Mouse (Mus musculus) heart, embryonic 14.5 days (tissue): Measurements from ENCODE around the gene Kctd19. TPM values are rescaled to one million over a fixed set of nuclear protein-coding genes. Genes with fewer than 3 reads are reported as not detected.

Experiments
- ATAC-seq: fragments of 200-750 bp; cut with Nextera tagmentation; 2 replicates; pipeline ENCODE4 v1.8.0; 2017; ENCODE audit warnings: low read depth, moderate TSS enrichment; ENCODE audit not compliant: insufficient number of reproducible peaks, insufficient read depth, low FRiP score
- H3K27ac ChIP-seq, 2 experiments: fragments of 200-500 bp in 1 of 2; fragments of 300-500 bp in 1 of 2; sonication (generic) in 1 of 2; replicated peaks in 1 of 2; 2 replicates each; pipeline ENCODE4 v1.5.1; 2012 to 2014; ENCODE audit warnings: low read depth in 2 of 2, low read length in 2 of 2, control low read depth in 1 of 2, mild to moderate bottlenecking in 1 of 2, mixed read lengths in 1 of 2; ENCODE audit not compliant: control insufficient read depth in 1 of 2, insufficient read depth in 1 of 2
- H3K27me3 ChIP-seq: fragments of 300-500 bp; sonication (generic); 2 replicates; pipeline ENCODE4 v1.6.1; 2014; ENCODE audit warnings: mild to moderate bottlenecking, low read length, control low read depth; ENCODE audit not compliant: control insufficient read depth, insufficient read depth
- H3K36me3 ChIP-seq: fragments of 300-500 bp; sonication (generic); 2 replicates; pipeline ENCODE4 v1.6.1; 2014; ENCODE audit warnings: mild to moderate bottlenecking, control low read depth, low read length, mixed read lengths; ENCODE audit not compliant: control insufficient read depth, insufficient read depth
- H3K4me1 ChIP-seq, 2 experiments: fragments of 200-500 bp in 1 of 2; fragments of 300-500 bp in 1 of 2; sonication (generic) in 1 of 2; 2 replicates each; pipeline ENCODE4 v1.6.1; 2012 to 2014; ENCODE audit warnings: low read length in 2 of 2, control low read depth in 1 of 2, mixed read lengths in 1 of 2; ENCODE audit not compliant: control insufficient read depth in 2 of 2, insufficient read depth in 2 of 2
- H3K4me2 ChIP-seq: fragments of 300-500 bp; sonication (generic); 2 replicates; pipeline ENCODE4 v1.6.1; 2014; ENCODE audit warnings: mild to moderate bottlenecking, low read length
- H3K4me3 ChIP-seq, 2 experiments: fragments of 200-500 bp in 1 of 2; fragments of 300-500 bp in 1 of 2; sonication (generic) in 1 of 2; 2 replicates each; pipeline ENCODE4 v1.5.1; 2012 to 2014; ENCODE audit warnings: low read length in 2 of 2, mild to moderate bottlenecking in 2 of 2, control low read depth in 1 of 2, low read depth in 1 of 2, moderate library complexity in 1 of 2; ENCODE audit not compliant: control insufficient read depth in 1 of 2, insufficient read depth in 1 of 2
- H3K9ac ChIP-seq: fragments of 300-500 bp; sonication (generic); 2 replicates; pipeline ENCODE4 v1.6.1; 2014; ENCODE audit warnings: mild to moderate bottlenecking, low read length
- H3K9me3 ChIP-seq: fragments of 300-500 bp; sonication (generic); 2 replicates; pipeline ENCODE4 v1.6.1; 2016; ENCODE audit warnings: low read length, control low read depth; ENCODE audit not compliant: control insufficient read depth
- WGBS: fragments of 180-500 bp; shearing (Covaris S2); extraction: QIAGEN DNeasy Blood & Tissue Kit; methylation state at CpG from one replicate; pipeline ENCODE4 v1.1.7; 2014; 5-methylcytosine and 5-hydroxymethylcytosine counted together
- polyA plus RNA-seq: library from polyadenylated mRNA; unstranded; fragments of >200 nt; fragmentation: Nextera tagmentation; extraction: Ambion mirVana; gene quantifications from 2 replicates; pipeline ENCODE4 v1.2.1, GENCODE M21; 2014

Gene Kctd19
- polyA plus RNA-seq, 1 experiment from 2014 or later, result not detected

DNA sequence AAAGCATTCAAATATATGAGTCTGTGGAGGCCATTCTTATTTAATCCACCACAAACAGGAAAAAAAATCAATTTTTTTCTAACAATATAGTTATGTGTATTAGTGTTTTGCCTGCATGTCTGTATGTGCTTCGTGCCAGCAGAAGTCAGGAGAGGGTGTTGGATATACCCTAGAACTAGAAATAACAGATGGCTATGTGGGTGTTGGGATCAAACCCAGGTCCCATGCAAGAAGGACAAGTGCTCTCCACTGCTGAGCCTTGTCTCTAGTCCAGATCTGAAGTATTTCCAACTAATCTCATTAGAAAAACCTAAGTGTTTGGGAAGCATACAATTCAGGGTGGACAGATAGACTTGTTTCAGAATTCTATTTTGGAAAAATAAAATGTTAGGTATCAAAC is 8.7 kb upstream of the Kctd19 start:
- H3K9ac ChIP-seq, result no peak overlapping the region
- ATAC-seq, result no peak
- 60% methylated on average over 1 of the region's 1 CpGs for WGBS
- H3K4me3 ChIP-seq, result no peak overlapping the region
- no peaks in the 10 kb centered on the region for H3K4me1 ChIP-seq
- H3K9me3 ChIP-seq, result no peaks in the 10 kb centered on the region
- H3K27me3 ChIP-seq, result no peaks in the 10 kb centered on the region
- H3K27ac ChIP-seq, result no peak overlapping the region
- H3K36me3 ChIP-seq, result no peaks in the 10 kb centered on the region
- no peak overlapping the region for H3K4me2 ChIP-seq

GRCm38 (mm10) chr8:105419800-105420199 is 6.5 kb upstream of the Kctd19 start:
- no peaks in the 10 kb centered on the region for H3K36me3 ChIP-seq
- no peak for ATAC-seq

DNA sequence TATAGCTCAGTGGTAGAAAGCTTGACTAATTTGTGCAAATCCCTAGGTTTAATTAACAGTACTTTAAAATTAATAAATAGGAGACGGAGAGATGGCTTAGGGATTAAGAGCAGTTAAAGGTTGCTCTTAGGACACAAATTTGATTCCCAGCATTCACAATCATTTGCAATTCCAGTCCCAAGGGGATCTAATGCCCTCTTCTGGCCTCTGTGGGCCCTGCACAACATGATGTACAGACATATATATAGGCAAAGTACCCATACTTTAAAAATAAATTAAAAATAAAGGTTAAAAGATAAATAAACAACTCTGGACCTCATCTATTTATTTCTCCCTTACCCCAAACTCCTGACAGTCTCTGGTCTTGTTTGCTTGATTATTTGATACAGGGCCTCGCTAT is 5.7 kb upstream of the Kctd19 start:
- 81% methylated on average over 2 of the region's 2 CpGs for WGBS
- Histone ChIP-seq H3K27ac (no peak overlapping the region), H3K4me1 (no peaks in the 10 kb centered on the region)

More at GRCm38 (mm10) chr8:105419800-105420199, 6.5 kb upstream of the Kctd19 start:
- Histone ChIP-seq H3K27me3 (0 out of 2 replicates have a peak, but pooled peaks cover 10% of the 10 kb centered on the region), H3K4me3 (no peak overlapping the region), H3K9me3 (no peaks in the 10 kb centered on the region), H3K9ac (no peak overlapping the region), H3K4me1 (no peaks in the 10 kb centered on the region), H3K27ac (no peak overlapping the region), H3K4me2 (no peak overlapping the region)
- WGBS, result 84% methylated on average over 4 of the region's 4 CpGs

GRCm38 (mm10) chr8:105409947-105410346 is 3.4 kb downstream of the Kctd19 start:
- Histone ChIP-seq H3K9me3 (no peaks in the 10 kb centered on the region), H3K9ac (no peak overlapping the region), H3K4me1 (peaks cover 4 to 7% of the 10 kb centered on the region in 2 experiments), H3K36me3 (no peaks in the 10 kb centered on the region), H3K27me3 (peaks cover 28% of the 10 kb centered on the region), H3K4me2 (no peak overlapping the region), H3K4me3 (no peak overlapping the region), H3K27ac (no peak overlapping the region)
- no peak for ATAC-seq
- 90% methylated on average over 6 of the region's 6 CpGs for WGBS

More for the DNA sequence above, 5.7 kb upstream of the Kctd19 start:
- no peak overlapping the region for H3K4me2 ChIP-seq
- no peak for ATAC-seq
- no peak overlapping the region for H3K4me3 ChIP-seq
- H3K9ac ChIP-seq, result no peak overlapping the region
- H3K27me3 ChIP-seq, result peaks cover 18% of the 10 kb centered on the region
- no peaks in the 10 kb centered on the region for H3K9me3 ChIP-seq
- H3K36me3 ChIP-seq, result no peaks in the 10 kb centered on the region

DNA sequence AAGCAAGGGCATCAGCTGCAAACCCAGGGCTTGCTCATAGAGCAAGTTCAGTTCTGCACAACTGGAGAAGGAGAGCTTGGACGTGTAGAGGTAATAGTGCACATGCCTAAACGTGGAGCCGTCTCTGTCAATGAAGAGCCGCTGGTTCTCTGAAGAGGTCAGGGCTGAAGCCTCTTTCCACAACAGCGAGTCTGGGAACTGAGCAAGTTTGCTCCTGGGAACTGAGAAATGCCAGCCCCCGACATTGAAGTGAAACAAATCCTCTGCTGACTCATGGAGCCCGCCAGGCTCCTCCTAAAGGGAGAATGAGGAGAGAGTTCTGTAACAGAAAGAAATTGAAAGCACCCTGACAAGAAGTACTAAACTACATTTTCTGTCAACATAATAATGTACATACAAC is 5.0 kb downstream of the Kctd19 start:
- no peak for ATAC-seq
- Histone ChIP-seq H3K4me3 (no peak overlapping the region), H3K4me2 (no peak overlapping the region), H3K4me1 (peaks cover 0 to 1% of the 10 kb centered on the region in 2 experiments; a peak in 2 of 4 replicates), H3K27ac (no peak overlapping the region), H3K9ac (no peak overlapping the region), H3K36me3 (no peaks in the 10 kb centered on the region), H3K9me3 (no peaks in the 10 kb centered on the region), H3K27me3 (peaks cover 13% of the 10 kb centered on the region)
- WGBS, result 54% methylated on average over 7 of the region's 7 CpGs

GRCm38 (mm10) chr8:105406416-105406815 is 6.9 kb downstream of the Kctd19 start:
- Histone ChIP-seq H3K27me3 (no peaks in the 10 kb centered on the region), H3K4me1 (no peaks in the 10 kb centered on the region), H3K36me3 (no peaks in the 10 kb centered on the region), H3K9ac (no peak overlapping the region), H3K27ac (no peak overlapping the region), H3K4me3 (no peak overlapping the region), H3K9me3 (no peaks in the 10 kb centered on the region), H3K4me2 (no peak overlapping the region)
- WGBS, result 75% methylated on average over 10 of the region's 10 CpGs
- ATAC-seq, result no peak

GRCm38 (mm10) chr8:105404496-105404895 is 8.8 kb downstream of the Kctd19 start:
- Histone ChIP-seq H3K4me2 (no peak overlapping the region), H3K27me3 (no peaks in the 10 kb centered on the region), H3K27ac (no peak overlapping the region), H3K9ac (no peak overlapping the region), H3K9me3 (0 out of 2 replicates have a peak, but pooled peaks cover 5% of the 10 kb centered on the region), H3K4me1 (no peaks in the 10 kb centered on the region), H3K4me3 (no peak overlapping the region), H3K36me3 (no peaks in the 10 kb centered on the region)
- WGBS, result 62% methylated on average over 1 of the region's 1 CpGs
- ATAC-seq, result no peak

DNA sequence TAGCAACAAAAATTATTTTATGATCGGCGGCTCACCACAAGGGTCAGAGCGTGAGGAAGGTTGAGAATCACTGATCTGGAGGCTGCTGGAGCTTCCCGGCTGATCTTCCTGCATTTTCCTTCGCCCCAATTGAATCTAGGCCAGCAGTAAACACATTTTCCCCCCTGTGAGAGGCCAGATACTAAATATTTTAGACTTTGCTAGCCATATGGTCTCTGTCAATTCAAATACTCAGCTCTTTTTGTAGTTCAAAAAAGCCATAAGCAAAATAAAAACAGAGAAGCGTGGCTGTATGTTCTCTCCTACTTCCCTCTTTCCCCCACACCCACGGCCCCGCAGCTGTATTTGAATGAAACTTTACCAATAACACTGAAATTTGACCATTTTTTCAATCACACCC is 9.8 kb downstream of the Kctd19 start:
- WGBS, result 83% methylated on average over 8 of the region's 8 CpGs

More for the DNA sequence above, 9.8 kb downstream of the Kctd19 start:
- Histone ChIP-seq H3K9me3 (0 out of 2 replicates have a peak, but pooled peaks cover 5% of the 10 kb centered on the region), H3K4me1 (no peaks in the 10 kb centered on the region), H3K27me3 (peaks cover 1% of the 10 kb centered on the region; the same call in 1 of the 2 replicates), H3K36me3 (no peaks in the 10 kb centered on the region), H3K9ac (no peak overlapping the region), H3K27ac (no peak overlapping the region), H3K4me3 (no peak overlapping the region), H3K4me2 (no peak overlapping the region)
- no peak for ATAC-seq
